Mouse (Mus musculus) CD4-positive, CD25-positive, alpha-beta regulatory T cell, adult 4 months (primary cell): Measurements from ENCODE around the gene Crebrf. TPM values are rescaled to one million over a fixed set of nuclear protein-coding genes. Genes with fewer than 3 reads are reported as not detected.

Source experiments
- polyA plus RNA-seq, 2 experiments: library from polyadenylated mRNA; unstranded; fragments of 100-300 nt; shearing (Covaris generic); gene quantifications; one replicate each; pipeline ENCODE4 v1.2.1; 2017

The Crebrf gene
- polyA plus RNA-seq, 2 experiments from 2014 or later, result 60.7 to 69.8 TPM

Other genes with a start within 250 kb of the Crebrf start
- 10 to 100 TPM; 37.2 to 77.2 TPM for gene Ergic1, start 154.2 kb upstream of the Crebrf start, polyA plus RNA-seq
- 10 to 100 TPM; 24.6 to 24.7 TPM for gene Dusp1, start 153.5 kb upstream of the Crebrf start, polyA plus RNA-seq
- gene Atp6v0e, start 52.4 kb upstream of the Crebrf start, polyA plus RNA-seq, result 100 to 1,000 TPM; 354 to 386 TPM
- gene Bnip1, start 65.4 kb downstream of the Crebrf start, polyA plus RNA-seq, result 10 to 100 TPM; 26.9 to 40.0 TPM
- gene Nkx2-5, start 129.4 kb downstream of the Crebrf start, polyA plus RNA-seq, result not detected
- gene Kifc5b, start 201.4 kb downstream of the Crebrf start, polyA plus RNA-seq, result 1 to 10 TPM; 1.4 to 3.3 TPM
- gene Phf1, start 217.4 kb downstream of the Crebrf start, polyA plus RNA-seq, result 10 to 100 TPM; 11.1 to 12.1 TPM
- 100 to 1,000 TPM; 153 to 166 TPM for gene Cuta, start 223.9 kb downstream of the Crebrf start, polyA plus RNA-seq
- gene Syngap1, start 225.6 kb downstream of the Crebrf start, polyA plus RNA-seq, result not detected